Mouse (Mus musculus) heart, postnatal 0 days (tissue): ENCODE results near the gene Sema6c. TPM values are rescaled to one million over a fixed set of nuclear protein-coding genes. Genes with fewer than 3 reads are reported as not detected.
"Not testable (repeated sequence)": the region's sequence is repeated elsewhere in the genome, so short reads cannot be mapped to it uniquely, and the experiment has no call there.

Source experiments
- ATAC-seq: fragments of 200-750 bp; cut with Nextera tagmentation; 2 replicates; pipeline ENCODE4 v1.8.0; 2017; ENCODE audit warnings: low read depth, moderate number of reproducible peaks, moderate library complexity; ENCODE audit not compliant: insufficient read depth
- DNase-seq: peaks from one replicate; pipeline ENCODE4 v3.0.0-alpha.2; 2016; ENCODE audit warnings: low spot score
- H3K27ac ChIP-seq: fragments of 300-500 bp; sonication (generic); 2 replicates; pipeline ENCODE4 v1.5.1; 2014; ENCODE audit warnings: low read depth, mild to moderate bottlenecking
- H3K27me3 ChIP-seq: fragments of 300-500 bp; sonication (generic); 2 replicates; pipeline ENCODE4 v1.6.1; 2014; ENCODE audit warnings: low read length, mixed read lengths; ENCODE audit not compliant: control insufficient read depth, insufficient read depth
- H3K36me3 ChIP-seq: fragments of 300-500 bp; sonication (generic); replicated peaks from 2 replicates; pipeline ENCODE4 v1.6.1; 2014; ENCODE audit warnings: low read length, mixed read lengths; ENCODE audit not compliant: control insufficient read depth, insufficient read depth
- H3K4me1 ChIP-seq: fragments of 300-500 bp; sonication (generic); 2 replicates; pipeline ENCODE4 v1.6.1; 2014; ENCODE audit warnings: antibody characterized with exemption; ENCODE audit not compliant: control insufficient read depth, insufficient read depth
- H3K4me2 ChIP-seq: fragments of 300-500 bp; sonication (generic); 2 replicates; pipeline ENCODE4 v1.6.1; 2014; ENCODE audit warnings: low read depth, mild to moderate bottlenecking, low read length, moderate library complexity
- H3K4me3 ChIP-seq: fragments of 300-500 bp; sonication (generic); 2 replicates; pipeline ENCODE4 v1.5.1; 2014; ENCODE audit warnings: low read depth, low read length
- H3K9ac ChIP-seq: fragments of 300-500 bp; sonication (generic); replicated peaks from 2 replicates; pipeline ENCODE4 v1.6.1; 2014; ENCODE audit warnings: low read depth, low read length, mixed read lengths
- H3K9me3 ChIP-seq: fragments of 300-500 bp; sonication (generic); replicated peaks from 2 replicates; pipeline ENCODE4 v1.6.1; 2016; ENCODE audit warnings: low read length; ENCODE audit not compliant: control insufficient read depth
- CTCF ChIP-seq: IDR thresholded peaks from 2 replicates; pipeline ENCODE4 v1.5.1; 2016; ENCODE audit warnings: antibody characterized with exemption, control low read depth, low read depth
- EP300 ChIP-seq: IDR thresholded peaks from 2 replicates; pipeline ENCODE4 v1.6.1; 2016; ENCODE audit warnings: antibody characterized with exemption, low read depth
- WGBS: fragments of 180-500 bp; shearing (Covaris S2); extraction: QIAGEN DNeasy Blood & Tissue Kit; methylation state at CpG from one replicate; pipeline ENCODE4 v1.1.7; 2014; 5-methylcytosine and 5-hydroxymethylcytosine counted together
- polyA plus RNA-seq: library from polyadenylated mRNA; unstranded; fragments of >200 nt; fragmentation: Nextera tagmentation; extraction: Ambion mirVana; gene quantifications from 2 replicates; pipeline ENCODE4 v1.2.1, GENCODE M21; 2015
- total RNA-seq: library from RNA; depleted of rRNA; stranded (reverse); fragments of >200 nt; gene quantifications from 2 replicates; pipeline ENCODE4 v1.2.3, GENCODE M21; 2014; ENCODE audit warnings: low replicate concordance

Sema6c gene
- total and polyA plus RNA-seq, 2 experiments from 2014 or later = 1.2 to 14.8 TPM

GRCm38 (mm10) chr3:95133680-95134101 is 26.6 kb upstream of the Sema6c start, which contains the start of the genes Scnm1 and Lysmd1:
Gene Scnm1, minus strand, starts transcription at chr3:95134011.
Gene Lysmd1, plus strand, starts transcription at chr3:95134088.
- DNase-seq (peak; percentile 95), ATAC-seq (peak; percentile 93)
- H3K9me3 ChIP-seq = no peaks in the 10 kb centered on the region
- WGBS = under 1% methylated on average over 20 of the region's 20 CpGs
- H3K36me3 ChIP-seq = peaks cover 24% of the 10 kb centered on the region
- H3K9ac ChIP-seq = peak within 1 kb of the TSS; percentile 70
- H3K27ac ChIP-seq = peak within 1 kb of the TSS; percentile 81
- peak within 1 kb of the TSS; percentile 73 for H3K4me3 ChIP-seq
- peak; percentile 23; the same call in 1 of the 2 replicates for TF ChIP-seq CTCF
- no peak for TF ChIP-seq EP300
- H3K4me2 ChIP-seq = peak within 1 kb of the TSS; percentile 85
- peaks cover 6% of the 10 kb centered on the region; the same call in 1 of the 2 replicates for H3K4me1 ChIP-seq
- H3K27me3 ChIP-seq = no peaks in the 10 kb centered on the region

- Histone ChIP-seq H3K4me3 (peak overlapping the region; percentile 73; the same call in 1 of the 2 replicates), H3K36me3 (peaks cover 20% of the 10 kb centered on the region)
- peak; percentile 13 for ATAC-seq
- H3K27ac ChIP-seq, H3K4me2 ChIP-seq, DNase-seq, H3K27me3 ChIP-seq, H3K9ac ChIP-seq, H3K9me3 ChIP-seq, H3K4me1 ChIP-seq: not testable (repeated sequence)
- WGBS = no CpG with 5 or more reads among the region's 12 CpGs
Observed at GRCm38 (mm10) chr3:95134133-95134532, 26.1 kb upstream of the Sema6c start.

- Histone ChIP-seq H3K36me3 (peaks cover 13% of the 10 kb centered on the region), H3K4me1 (peaks cover 6% of the 10 kb centered on the region; the same call in 1 of the 2 replicates), H3K9me3 (no peaks in the 10 kb centered on the region), H3K4me3 (peak overlapping the region; percentile 37), H3K4me2 (peak overlapping the region; percentile 65), H3K27me3 (no peaks in the 10 kb centered on the region), H3K27ac (peak overlapping the region; percentile 48), H3K9ac (no peak overlapping the region)
- TF ChIP-seq CTCF = no peak
- no peak for TF ChIP-seq EP300
- WGBS = 13% methylated on average over 6 of the region's 6 CpGs
- DNase-seq (peak; percentile 43), ATAC-seq (no peak)
Observed at GRCm38 (mm10) chr3:95135023-95135422, 25.2 kb upstream of the Sema6c start.

GRCm38 (mm10) chr3:95135433-95136052 is 24.7 kb upstream of the Sema6c start:
- ATAC-seq = no peak
- WGBS = 61% methylated on average over 7 of the region's 7 CpGs
- H3K9ac ChIP-seq = no peak overlapping the region

GRCm38 (mm10) chr3:95136336-95136735 is 23.9 kb upstream of the Sema6c start:
- Histone ChIP-seq H3K27ac (no peak overlapping the region), H3K4me2 (no peak overlapping the region), H3K4me1 (peaks cover 6% of the 10 kb centered on the region; the same call in 1 of the 2 replicates), H3K36me3 (peaks cover 6% of the 10 kb centered on the region), H3K4me3 (no peak overlapping the region), H3K27me3 (no peaks in the 10 kb centered on the region), H3K9ac (no peak overlapping the region), H3K9me3 (no peaks in the 10 kb centered on the region)
- DNase-seq = no peak
- TF ChIP-seq CTCF = no peak
- no peak for TF ChIP-seq EP300
- ATAC-seq = no peak
- 84% methylated on average over 3 of the region's 3 CpGs for WGBS

More at GRCm38 (mm10) chr3:95135433-95136052, 24.7 kb upstream of the Sema6c start:
- H3K27me3 ChIP-seq = no peaks in the 10 kb centered on the region
- peaks cover 9% of the 10 kb centered on the region for H3K36me3 ChIP-seq
- no peak for TF ChIP-seq EP300
- no peak for TF ChIP-seq CTCF
- peaks cover 6% of the 10 kb centered on the region; the same call in 1 of the 2 replicates for H3K4me1 ChIP-seq
- H3K9me3 ChIP-seq = no peaks in the 10 kb centered on the region
- H3K27ac ChIP-seq = 0 out of 2 replicates have a peak overlapping the region, but pooled peaks have one; percentile 23
- H3K4me3 ChIP-seq = peak overlapping the region; percentile 37; the same call in 1 of the 2 replicates
- no peak for DNase-seq
- peak overlapping the region; percentile 65 for H3K4me2 ChIP-seq
